Mouse (Mus musculus) fat pad, adult 2 months (tissue): ENCODE measurements around the gene Cdsn.
"Not testable (repeated sequence)": the region's sequence is repeated elsewhere in the genome, so short reads cannot be mapped to it uniquely, and the experiment has no call there.

Experiments
- DNase-seq: peaks from one replicate; pipeline ENCODE4 v3.0.0-alpha.2; 2011; ENCODE audit warnings: low read depth, low spot score; ENCODE audit errors: extremely low read depth

Gene Cdsn

GRCm38 (mm10) chr17:35551881-35552414 lies at the start of gene Cdsn:
TSS of gene Cdsn (plus strand) at chr17:35552128.
- no peak for DNase-seq

- no peak for DNase-seq
Measured at GRCm38 (mm10) chr17:35502226-35502625, 49.7 kb upstream of the Cdsn start.

- DNase-seq: no peak
Measured at GRCm38 (mm10) chr17:35502762-35503161, 49.2 kb upstream of the Cdsn start.

- DNase-seq: no peak
Measured at GRCm38 (mm10) chr17:35503849-35504248, 48.1 kb upstream of the Cdsn start.

GRCm38 (mm10) chr17:35504628-35505481 lies 47.1 kb upstream of the Cdsn start:
- DNase-seq: no peak

- no peak for DNase-seq
Measured at GRCm38 (mm10) chr17:35505776-35506175, 46.2 kb upstream of the Cdsn start, which contains the start of gene Pou5f1. TSS of gene Pou5f1 (plus strand) at chr17:35506018.

GRCm38 (mm10) chr17:35506881-35507280 lies 45.0 kb upstream of the Cdsn start:
- no peak for DNase-seq

GRCm38 (mm10) chr17:35507556-35508260 lies 44.2 kb upstream of the Cdsn start:
- no peak for DNase-seq

- DNase-seq: not testable (repeated sequence)
Measured at GRCm38 (mm10) chr17:35508279-35508678, 43.6 kb upstream of the Cdsn start.

- DNase-seq: no peak
Measured at GRCm38 (mm10) chr17:35509284-35509683, 42.6 kb upstream of the Cdsn start.

GRCm38 (mm10) chr17:35512916-35513626 lies 38.9 kb upstream of the Cdsn start:
- no peak for DNase-seq

GRCm38 (mm10) chr17:35513886-35514285 lies 38.0 kb upstream of the Cdsn start:
- DNase-seq: no peak

GRCm38 (mm10) chr17:35514756-35515155 lies 37.2 kb upstream of the Cdsn start:
- no peak for DNase-seq

GRCm38 (mm10) chr17:35515911-35516640 lies 35.9 kb upstream of the Cdsn start:
- no peak for DNase-seq

GRCm38 (mm10) chr17:35516652-35517500 lies 35.1 kb upstream of the Cdsn start, which contains the start of the genes Tcf19 and Cchcr1:
TSS of gene Tcf19 (minus strand) at chr17:35516824.
TSS of gene Cchcr1 (plus strand) at chr17:35517100.
- DNase-seq: peak; percentile 67

- no peak for DNase-seq
Measured at GRCm38 (mm10) chr17:35517526-35517925, 34.4 kb upstream of the Cdsn start.

GRCm38 (mm10) chr17:35524354-35524753 lies 27.6 kb upstream of the Cdsn start:
- no peak for DNase-seq

- no peak for DNase-seq
Measured at GRCm38 (mm10) chr17:35526644-35527043, 25.3 kb upstream of the Cdsn start.

- DNase-seq: no peak
Measured at GRCm38 (mm10) chr17:35532360-35532759, 19.6 kb upstream of the Cdsn start.
